Mouse (Mus musculus) fibroblast of lung, adult 2 months (primary cell): ENCODE data around the gene Icam1.
"Not testable (repeated sequence)": the region's sequence is repeated elsewhere in the genome, so short reads cannot be mapped to it uniquely, and the experiment has no call there.

Experiments used
- DNase-seq: peaks from one replicate; pipeline ENCODE4 v3.0.0-alpha.2; 2011; ENCODE audit warnings: low read depth

Icam1 gene

DNA sequence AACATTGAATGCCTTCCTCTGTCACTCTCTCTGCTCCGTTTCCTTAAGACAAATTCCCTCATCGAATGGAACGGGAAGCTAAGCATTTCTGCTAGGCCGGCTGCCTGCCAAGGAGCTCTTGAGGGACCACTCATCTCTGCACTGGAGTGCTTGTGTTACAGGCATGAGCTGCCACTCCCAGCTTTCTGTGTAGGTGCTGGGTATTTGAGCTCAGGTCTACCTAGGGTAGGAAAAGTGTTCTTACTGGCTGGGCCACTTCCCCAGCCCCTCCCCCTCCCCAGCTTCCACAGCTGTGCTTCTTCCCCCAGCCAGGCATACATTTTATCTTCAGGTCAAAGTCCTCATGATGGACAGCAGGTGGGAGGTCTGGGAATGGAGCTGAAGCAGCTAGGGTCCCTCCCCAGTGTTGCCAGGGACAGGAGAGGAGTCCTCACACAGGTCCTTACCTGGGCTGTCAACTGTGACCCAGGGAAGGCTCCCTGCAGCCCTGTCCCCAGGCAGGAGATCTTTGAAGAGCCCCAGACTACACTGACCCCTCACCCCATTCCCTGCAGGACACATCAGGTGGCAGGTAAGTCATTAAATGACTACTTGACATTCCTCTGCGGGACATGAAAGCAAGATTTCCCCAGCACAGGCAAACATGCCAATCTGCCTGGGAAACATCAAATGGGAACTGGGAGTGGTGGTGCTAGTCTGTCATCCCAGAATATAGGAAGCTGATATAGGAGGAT, 22.5 kb upstream of the Icam1 start:
- no peak for DNase-seq

DNA sequence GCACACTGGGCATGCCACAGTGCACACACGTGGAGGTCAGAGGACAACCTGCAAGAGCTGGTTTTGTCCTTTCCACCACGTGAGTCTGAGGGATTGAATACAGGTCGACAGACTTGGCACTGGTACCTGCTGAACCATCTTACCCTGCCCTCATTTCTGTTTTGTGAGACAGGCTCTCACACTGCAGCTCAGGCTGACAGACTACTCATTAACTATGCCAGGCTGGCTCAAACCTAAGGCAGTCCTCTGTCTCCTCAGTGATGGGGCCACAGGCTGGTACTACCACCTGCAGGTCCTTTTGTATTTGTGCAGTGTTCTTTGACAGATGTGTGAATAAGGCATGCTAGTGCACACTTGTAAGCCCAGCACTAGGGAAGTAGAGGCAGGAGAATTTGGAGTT, 20.7 kb upstream of the Icam1 start:
- no peak for DNase-seq

DNA sequence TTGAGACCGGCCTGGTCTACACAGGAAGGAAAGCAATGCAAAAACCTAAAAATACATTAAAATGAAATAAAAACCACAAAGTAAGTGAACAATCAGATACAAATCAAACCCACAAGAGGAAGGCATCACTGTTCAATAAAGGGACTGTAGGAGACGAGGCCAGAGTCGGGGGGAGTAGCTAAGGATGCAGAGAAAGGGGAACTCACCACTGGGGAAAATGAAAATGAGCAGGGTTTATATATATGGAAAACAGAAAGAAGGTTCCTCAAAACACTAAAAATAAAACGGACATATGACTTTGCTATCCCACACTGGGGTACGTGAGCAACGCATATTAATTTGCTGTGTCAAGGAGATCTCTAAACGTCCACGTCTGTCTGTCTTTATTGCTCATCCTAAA, 18.7 kb upstream of the Icam1 start:
- DNase-seq, result no peak

DNA sequence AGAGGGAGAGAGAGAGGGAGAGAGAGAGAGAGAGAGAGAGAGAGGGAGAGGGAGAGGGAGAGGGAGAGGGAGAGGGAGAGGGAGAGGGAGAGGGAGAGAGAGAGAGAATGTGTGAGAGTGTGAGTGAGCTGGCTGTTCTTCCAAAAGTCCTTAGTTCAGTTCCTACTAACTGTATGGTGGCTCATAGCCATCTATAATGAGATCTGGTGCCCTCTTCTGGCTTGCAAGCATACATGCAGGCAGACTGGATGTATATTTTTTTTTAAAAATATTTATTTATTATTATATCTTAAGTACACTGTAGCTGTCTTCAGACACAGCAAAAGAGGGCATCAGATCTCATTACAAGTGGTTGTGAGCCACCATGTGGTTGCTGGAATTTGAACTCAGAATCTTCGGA, 17.4 kb upstream of the Icam1 start:
- not testable (repeated sequence) for DNase-seq

DNA sequence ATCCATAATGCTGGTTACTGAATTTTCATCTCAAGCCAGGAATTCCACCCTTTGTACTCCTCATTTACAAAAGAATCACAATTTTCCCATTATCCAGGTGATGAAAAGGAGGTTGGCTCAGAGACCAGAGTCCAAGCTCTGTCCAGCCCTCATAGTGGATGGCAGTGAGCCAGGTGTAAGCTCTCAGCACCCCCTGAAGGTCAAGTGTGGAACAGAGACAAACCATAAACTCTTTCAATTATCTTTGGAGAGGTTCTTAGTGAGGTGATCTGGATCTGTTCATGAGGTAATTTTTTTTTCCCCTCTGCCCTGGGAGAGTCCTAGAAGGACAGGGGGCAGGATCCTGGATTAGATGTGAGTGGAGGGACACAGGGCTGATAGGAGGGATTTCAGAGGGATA, 15.0 kb upstream of the Icam1 start:
- no peak for DNase-seq

DNA sequence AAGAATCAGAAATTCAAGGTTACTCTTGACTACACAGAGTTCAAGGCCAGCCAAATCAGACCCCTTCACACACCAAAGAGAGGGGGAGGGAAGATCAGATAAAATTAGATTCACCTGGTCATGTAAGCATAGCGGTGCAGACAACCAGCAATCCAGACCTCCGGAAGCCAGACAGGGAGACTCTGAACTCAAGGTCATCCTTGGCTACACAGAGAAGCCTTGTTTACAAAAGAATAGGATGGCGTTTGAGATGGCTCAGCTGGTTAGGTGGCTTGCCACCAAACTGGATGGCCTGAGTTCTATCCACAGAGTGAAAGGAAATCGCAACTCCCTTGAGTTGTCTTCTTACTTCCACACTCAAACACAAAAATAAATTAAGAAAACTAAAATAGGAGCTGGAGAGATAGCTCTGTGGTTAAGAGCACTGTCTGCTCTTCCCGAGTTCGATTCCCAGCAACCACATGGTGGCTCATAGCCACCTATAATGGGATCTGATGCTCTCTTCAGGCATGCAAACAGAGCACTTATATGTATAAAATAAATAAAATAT, 14.1 kb upstream of the Icam1 start:
- DNase-seq, result no peak

DNA sequence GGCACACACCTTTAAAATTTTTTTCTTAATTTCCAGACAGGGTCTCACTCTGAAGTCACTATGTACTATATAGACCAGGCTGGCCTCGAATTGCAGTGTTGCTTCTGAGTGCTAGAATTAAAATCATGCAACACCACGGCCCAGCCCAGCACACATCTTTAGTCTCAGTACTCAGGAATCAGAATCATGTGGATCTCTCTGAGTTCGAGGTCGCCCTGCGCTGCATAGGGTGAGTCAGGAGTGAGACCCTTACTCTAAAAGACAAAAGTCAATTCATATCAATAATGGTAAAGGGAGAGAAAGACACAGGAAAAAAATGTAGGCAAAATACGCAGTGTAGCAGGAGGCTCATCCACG, 13.5 kb upstream of the Icam1 start:
- DNase-seq, result no peak

DNA sequence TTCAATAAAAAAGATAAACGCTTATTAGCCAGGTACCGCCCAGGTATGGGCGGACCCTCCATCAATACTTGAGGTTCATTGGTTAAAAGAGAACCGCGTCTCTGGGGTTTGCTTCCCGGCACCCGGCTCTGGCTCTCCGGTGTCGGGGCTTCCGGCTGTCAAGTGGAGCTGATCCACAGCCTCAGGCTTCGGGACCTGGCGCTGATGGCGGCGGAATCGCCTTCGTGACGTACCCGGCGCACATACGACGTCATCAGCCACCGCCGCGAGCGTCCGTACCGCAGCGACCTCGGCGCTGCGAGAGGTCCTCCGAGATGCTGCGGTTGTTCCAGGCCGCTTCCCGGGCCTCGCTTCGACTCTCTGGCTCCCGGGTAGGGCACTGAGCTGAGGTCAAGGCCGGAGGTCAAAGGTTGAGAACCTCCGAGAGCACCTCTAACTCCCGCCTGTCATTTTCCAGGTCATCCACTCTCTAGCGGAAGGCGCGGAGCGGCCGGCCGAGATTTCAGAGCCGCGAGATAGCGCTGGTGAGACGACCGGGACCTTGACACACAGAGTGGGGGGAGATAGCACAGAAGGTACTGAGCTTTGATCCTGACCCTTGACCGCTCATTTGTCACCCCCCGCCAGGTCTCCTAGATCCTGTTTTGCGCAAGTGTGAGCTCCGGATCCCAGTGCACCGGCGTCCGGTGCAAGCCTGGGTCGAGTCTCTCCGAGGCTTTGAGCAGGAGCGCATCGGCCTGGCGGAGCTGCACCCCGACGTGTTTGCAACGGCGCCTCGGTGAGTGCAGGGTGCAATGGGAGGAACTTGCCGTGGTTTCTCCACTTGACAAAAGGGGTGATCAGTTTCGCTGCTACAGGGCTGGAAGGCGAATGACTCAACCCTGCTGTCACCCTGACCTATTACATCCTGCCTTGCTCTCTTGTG, 12.9 kb upstream of the Icam1 start, which contains the start of gene Mrpl4:
Gene Mrpl4 (plus strand): TSS at position 112 of the 925 bp plus-strand sequence.
- DNase-seq, result peak; percentile 46

DNA sequence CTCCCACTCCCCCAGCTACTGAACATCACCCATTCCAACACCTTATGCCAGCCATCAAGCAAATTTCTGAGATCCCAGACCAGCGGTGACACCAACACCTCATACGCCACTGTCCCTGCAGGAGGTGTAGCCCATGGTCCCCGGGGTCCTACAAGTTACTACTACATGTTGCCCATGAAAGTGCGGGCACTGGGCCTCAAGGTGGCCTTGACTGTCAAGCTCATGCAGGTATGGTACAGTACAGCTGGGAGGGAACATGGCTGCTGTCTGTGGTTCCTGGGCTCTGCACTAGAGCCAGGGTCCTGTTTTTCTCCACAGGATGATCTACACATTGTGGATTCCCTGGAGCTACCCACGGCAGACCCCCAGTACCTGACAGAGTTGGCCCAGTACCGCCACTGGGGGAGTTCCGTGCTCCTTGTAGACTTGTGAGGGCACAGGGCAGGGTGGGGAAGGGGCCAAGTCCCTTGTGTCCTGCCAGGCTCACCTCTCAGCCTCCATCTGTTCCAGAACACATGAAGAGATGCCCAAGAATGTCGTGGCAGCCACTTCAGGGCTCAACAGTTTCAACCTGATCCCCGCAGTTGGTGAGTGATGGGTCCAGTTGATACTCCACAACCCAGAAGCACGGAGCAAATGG, 8.4 kb upstream of the Icam1 start:
- no peak for DNase-seq

DNA sequence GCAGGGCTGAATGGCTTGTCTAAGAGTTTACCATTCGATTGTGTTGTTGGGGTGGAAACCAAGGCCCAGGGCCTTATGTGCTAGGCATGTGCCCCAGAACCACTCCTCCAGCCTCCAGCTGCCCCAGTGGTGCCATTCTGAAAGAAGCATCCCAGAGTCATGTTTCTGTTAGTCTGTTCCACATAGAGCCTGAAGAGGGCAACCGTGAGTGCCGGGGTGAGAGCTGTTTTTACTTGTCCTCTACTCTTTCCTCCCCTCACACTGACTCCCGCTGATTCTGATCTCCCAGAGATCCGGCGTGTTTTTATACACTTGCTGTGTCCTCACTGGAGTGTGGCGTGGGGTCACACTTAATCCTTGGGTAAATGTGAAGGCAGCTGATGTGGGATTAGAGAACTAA, 7.8 kb upstream of the Icam1 start:
- DNase-seq, result no peak

DNA sequence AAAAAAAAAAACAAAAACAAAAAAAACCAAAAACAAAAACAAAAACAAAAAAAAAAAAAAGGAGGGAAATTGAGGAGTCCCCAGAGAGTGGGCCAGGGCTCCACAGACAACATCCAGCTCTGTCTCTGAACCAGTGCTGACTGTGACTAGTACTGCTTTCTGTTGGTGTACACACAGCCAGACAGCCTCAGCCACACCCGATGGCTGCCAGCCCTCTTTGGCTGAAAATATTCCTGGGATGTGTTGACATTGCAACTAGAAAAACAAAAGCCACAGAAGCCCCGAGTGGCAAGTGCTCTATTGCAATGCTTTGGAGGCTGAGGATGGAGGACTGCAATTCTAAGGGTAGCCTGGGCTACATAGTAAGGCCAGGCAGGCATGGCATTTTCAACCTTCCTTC, 5.4 kb upstream of the Icam1 start:
- DNase-seq, result no peak

DNA sequence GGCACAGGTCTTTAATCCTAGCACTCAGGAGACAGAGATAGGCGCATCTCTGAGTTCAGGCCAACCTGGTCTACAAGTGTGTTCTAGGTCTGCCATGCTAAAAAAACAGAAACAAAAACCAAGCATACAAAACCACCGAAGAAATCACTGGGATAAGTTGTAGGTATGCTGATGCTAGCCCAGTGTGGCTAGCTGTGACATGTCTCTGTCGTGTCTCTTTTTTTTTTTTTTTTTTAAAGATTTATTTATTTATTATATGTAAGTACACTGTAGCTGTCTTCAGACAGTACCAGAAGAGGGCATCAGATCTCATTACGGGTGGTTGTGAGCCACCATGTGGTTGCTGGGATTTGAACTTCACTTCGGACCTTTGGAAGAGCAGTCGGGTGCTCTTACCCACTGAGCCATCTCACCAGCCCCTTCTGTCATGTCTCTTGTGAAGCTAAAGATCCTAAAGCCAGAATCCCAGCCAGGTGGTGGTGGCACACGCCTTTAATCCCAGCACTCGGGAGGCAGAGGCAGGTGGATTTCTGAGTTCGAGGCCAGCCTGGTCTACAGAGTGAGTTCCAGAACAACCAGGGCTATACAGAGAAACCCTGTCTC, 4.7 kb upstream of the Icam1 start:
- not testable (repeated sequence) for DNase-seq

DNA sequence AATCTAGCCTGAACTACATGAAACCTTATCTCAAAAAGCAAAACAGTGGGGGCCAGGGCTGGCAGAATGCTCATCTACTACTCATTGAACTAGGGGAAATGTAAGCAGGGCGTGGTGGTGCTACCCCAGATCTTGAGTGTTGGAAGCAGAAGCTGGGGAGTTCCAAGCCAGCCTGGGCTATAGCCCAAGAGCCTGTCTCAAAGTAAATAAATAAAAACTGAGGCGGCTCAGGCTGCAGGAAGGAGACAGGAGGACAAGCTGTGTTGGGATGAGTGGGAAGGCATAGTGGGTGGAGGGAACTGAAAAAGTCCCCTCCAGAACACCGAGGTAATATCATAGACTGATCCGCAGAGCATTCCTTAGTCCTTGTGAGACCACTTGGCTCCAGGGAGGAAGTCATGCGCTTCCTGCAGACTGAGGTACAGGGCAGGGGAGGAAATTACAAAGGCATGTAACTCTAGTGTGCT, 3.9 kb upstream of the Icam1 start:
- no peak for DNase-seq

DNA sequence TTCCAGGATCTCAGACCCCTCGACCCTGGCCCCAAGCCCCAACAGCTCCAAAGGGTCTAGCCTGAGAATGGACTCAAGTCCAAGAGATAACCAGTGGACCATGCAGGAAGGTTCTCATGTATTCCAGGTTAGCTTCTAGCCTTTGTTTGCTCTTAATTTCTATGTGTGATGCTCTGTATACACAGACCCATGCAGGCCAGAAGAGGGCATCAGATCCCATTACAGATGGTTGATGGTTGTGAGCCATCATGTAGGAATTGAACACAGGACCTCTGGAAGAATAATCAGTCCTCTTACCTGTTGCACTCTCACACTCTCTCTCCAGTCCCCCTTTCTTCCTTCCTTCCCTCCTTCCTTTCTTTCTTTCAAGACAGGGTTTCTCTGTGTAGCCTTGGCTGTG, 3.4 kb upstream of the Icam1 start:
- no peak for DNase-seq

DNA sequence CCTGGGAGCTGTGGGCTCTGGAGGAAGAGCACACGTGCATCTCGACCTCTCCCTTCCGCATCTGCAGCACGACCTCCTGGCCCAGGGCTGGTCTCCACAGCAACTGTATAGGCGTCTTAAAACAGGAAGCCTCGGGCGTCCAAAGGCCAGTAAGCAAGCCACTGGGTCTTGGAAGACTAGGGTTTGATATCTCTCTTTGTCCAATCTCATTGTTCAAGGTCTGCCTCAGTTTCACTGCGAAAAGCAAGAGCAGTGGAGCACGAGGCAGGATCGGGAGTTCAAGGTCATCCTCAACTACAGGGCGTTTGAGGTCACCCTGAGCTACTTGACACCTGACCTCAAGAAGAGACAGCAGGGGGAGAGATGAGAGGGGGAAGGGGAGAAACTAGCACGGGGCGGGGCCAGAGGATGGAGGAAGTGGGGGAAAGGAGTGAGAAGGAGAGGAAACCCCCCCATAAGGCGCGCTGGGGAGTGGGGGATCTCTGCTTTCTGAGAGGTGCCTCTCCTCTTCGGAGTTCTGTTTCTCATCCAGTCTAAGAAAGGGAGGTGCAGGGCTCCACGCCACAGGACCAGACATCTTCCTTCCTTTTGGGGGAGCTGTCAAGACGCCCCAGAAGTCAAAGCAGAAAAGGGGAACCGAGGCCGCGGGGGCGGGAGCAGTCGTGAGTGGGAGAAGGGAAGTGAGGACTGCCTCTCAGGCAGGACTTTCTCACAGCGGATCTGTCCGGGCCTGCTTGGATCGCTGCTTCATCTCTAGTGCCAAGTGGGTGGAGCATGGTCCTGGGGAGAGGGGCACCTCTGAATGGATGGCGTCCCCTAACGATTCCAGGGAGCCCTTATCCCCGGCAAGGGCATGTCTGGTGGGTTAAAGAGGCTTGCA, 854 bp upstream of the Icam1 start:
- DNase-seq, result no peak

DNA sequence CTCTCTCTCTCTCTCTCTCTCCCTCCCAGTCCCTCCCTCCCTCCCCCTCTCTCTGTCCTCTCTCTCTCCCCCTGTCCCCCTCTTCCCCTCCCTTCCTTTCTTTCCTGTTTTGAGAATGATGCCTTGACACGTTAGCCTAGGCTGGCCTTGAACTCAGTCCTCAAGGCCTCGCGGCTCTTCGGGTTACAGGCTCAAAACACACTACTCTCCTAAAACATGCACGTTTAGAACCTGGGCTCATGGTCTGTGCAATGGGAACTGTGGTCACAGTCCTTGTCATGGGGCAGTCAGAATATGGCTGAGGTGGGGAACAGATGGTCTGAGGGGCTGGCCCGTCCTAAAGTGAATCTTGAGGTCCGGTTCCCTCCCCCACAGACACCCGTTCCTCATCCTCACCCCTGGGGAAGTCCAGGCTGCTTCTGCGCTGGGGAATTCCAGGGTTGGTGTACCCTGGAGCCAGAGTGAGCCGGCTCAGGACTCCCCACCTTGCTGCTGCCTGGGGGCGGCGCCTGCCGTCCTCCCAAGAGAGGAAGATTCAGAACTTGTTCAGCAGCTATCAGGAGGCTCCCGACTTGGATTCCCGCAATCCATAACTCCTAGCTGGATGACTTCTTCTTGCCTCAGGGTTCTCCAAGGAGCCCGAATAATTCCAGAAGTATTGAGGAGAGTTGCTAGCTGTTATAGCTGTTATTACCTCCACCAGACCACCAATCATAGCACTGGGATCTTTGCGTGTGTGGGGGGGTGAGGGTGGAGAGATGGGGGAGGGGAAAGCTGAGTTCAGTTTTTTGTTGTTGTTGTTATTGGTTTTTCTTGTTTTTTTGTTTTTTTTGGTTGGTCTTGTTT, 769 bp downstream of the Icam1 start:
- no peak for DNase-seq

DNA sequence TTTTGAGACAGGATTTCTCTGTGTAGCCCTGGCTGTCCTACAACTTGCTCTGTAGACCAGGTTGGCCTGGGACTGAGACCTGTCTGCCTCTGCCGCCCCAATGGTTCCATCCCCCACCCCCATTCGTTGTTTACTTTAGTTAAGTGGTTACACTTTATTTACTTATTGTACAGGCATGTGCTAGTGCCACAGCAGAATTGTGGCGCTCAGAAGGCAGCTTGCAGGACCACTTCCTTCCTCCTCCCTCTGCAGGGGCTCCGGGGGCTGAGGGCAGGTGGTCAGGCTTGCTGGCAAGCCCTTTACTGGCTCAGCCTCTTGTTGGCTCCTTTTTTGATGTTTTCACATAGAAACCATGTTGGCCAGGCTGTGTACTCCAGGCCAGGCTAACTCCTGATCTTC, 1.4 kb downstream of the Icam1 start:
- no peak for DNase-seq

DNA sequence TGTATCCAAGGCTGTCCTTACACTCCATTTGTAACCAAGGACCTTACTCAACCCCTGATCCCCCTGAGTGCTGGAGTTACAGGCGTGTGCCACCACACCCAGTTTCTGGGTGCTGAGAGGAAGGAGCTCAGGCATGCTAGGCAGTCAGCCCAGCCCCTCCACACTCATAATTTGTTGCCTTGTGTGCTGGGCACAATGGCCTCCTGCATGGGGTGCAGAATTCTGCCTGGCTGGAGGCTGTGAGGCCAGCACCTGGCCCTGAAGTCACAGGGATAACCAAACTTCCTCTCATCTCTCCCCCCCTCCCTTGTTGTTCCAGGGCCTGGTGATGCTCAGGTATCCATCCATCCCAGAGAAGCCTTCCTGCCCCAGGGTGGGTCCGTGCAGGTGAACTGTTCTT, 2.8 kb downstream of the Icam1 start:
- DNase-seq, result no peak

DNA sequence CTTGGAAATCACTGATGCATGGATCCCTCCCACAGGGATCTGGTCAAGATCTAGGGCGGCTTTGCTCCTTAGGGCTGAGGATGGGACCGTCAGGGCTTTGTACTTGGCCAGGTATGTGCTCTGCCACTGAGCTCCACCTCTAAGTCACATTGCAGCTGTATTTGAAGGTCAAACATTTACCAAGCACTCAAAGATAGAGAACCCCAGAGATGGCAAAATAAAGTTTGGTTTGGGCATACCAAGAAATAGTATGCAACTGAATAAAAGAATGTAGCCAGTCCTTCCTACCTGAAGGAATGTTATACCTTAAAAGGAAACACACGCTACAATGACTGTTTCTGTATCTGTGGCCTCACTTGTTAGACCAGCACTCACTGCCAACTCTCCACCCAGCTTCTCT, 5.6 kb downstream of the Icam1 start:
- DNase-seq, result no peak

DNA sequence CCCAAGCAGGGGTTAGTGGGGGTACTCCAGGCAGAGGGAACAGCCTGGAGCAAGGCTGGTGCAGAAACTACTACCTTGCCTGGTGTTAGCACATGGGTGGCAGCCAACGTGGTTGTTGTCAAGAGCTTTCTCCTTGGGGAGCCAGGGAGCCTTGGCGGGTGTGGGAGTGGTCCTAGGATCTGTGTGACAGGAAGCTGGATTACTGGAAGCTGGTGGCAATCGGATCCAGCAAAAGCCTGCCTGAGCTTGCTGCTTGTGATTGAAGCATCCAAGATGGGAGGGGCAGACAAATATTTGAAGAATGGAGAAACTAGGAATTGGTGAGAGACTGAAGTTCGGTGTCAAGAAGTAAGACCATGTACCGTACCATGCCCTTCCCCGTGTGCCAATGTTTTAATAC, 6.5 kb downstream of the Icam1 start:
- no peak for DNase-seq
